Mouse (Mus musculus) E14TG2a.4 (cell line): ENCODE measurements around the gene Cbx1.

ENCODE experiments used
- H3K27me3 ChIP-seq: 2 replicates; pipeline ENCODE4 v1.6.1; 2014; ENCODE audit warnings: low read length, control low read depth; ENCODE audit not compliant: insufficient read depth
- H3K36me3 ChIP-seq: 2 replicates; pipeline ENCODE4 v1.6.1; 2014; ENCODE audit warnings: low read length, control low read depth; ENCODE audit not compliant: insufficient read depth
- H3K4me1 ChIP-seq: replicated peaks from 2 replicates; pipeline ENCODE4 v1.6.1; 2014; ENCODE audit warnings: low read depth, low read length, control low read depth
- H3K4me3 ChIP-seq: replicated peaks from 2 replicates; pipeline ENCODE4 v1.5.1; 2014; ENCODE audit warnings: mild to moderate bottlenecking, low read length
- H3K9me3 ChIP-seq: 2 replicates; pipeline ENCODE4 v1.6.1; 2014; ENCODE audit warnings: low read length, control low read depth
- CTCF ChIP-seq: conservative IDR thresholded peaks from 2 replicates; pipeline ENCODE4 v1.5.1; 2014; ENCODE audit warnings: low read length
- NANOG ChIP-seq: IDR thresholded peaks from 2 replicates; pipeline ENCODE4 v1.6.1; 2014; ENCODE audit warnings: borderline replicate concordance, low read length, mixed read lengths
- POU5F1 ChIP-seq: IDR thresholded peaks from 2 replicates; pipeline ENCODE4 v1.6.1; 2014; ENCODE audit warnings: low read length, borderline replicate concordance

Gene Cbx1

DNA sequence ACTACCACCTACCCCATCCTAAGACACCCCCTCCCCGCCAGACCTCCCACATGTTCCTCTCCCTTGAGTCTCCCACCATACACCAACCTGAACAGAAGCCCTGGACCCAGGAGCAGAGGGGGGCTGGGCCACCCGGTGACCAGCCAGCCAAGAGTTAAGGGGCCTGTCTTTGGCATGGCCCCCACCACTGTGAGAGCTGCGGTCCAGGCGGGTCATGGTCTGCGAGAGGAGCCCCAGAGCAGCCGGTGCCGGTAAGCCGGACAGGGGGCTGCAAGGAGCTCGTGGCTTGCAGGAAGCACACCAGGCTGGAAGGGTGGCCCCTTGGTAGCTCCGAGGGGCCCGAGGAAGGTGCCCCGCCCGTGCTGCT lies 34.5 kb downstream of the Cbx1 start:
- Histone ChIP-seq H3K4me1 (peaks cover 94% of the 10 kb centered on the region), H3K27me3 (no peaks in the 10 kb centered on the region), H3K9me3 (no peaks in the 10 kb centered on the region), H3K4me3 (peak overlapping the region; percentile 89), H3K36me3 (peaks cover 87% of the 10 kb centered on the region)
- no peak for TF ChIP-seq NANOG
- no peak for TF ChIP-seq POU5F1
- TF ChIP-seq CTCF: no peak

DNA sequence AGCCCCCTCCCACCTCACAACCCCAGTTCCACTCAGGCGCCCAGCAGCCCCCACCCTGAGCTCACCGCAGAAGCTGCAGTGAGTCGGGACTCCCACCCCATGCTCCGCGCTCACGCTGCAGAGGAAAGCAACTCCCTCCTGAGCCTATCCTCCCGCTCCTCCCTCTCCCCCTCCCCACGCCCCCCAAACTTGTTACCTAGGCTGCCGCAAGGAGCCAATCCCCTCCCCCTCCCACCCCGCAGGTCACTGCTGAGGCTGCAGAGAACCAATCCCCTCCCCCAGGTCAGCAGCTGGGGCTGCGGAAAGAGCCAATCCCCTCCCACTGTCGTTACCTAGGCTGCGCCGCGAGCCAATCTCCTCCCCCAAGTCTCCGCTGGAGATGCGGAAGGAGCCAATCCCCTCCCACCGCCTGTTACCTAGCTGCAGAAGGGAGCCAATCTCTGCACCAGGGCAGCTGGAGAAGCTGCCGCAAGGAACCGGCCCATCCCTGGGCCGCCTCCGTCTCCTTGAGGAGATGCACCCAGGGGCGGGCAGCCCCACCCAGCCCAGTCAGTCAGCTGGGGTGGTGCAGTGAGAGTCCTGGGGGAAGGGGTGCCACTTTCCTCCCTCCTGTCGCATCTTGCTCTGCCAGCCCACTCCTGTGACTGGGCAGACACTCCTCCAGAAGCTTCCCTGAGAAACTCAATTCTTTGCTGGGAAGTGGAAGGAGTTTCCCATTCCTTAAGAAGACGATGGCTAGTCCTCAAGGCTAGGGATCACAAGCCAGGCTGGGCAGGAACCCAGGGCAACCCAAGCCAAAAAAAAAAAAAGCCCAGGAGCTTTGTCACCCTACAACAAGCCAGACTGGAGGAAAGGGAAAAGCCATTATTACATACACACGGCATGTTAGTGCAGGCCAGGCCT lies 35.2 kb downstream of the Cbx1 start:
- no peaks in the 10 kb centered on the region for H3K9me3 ChIP-seq

DNA sequence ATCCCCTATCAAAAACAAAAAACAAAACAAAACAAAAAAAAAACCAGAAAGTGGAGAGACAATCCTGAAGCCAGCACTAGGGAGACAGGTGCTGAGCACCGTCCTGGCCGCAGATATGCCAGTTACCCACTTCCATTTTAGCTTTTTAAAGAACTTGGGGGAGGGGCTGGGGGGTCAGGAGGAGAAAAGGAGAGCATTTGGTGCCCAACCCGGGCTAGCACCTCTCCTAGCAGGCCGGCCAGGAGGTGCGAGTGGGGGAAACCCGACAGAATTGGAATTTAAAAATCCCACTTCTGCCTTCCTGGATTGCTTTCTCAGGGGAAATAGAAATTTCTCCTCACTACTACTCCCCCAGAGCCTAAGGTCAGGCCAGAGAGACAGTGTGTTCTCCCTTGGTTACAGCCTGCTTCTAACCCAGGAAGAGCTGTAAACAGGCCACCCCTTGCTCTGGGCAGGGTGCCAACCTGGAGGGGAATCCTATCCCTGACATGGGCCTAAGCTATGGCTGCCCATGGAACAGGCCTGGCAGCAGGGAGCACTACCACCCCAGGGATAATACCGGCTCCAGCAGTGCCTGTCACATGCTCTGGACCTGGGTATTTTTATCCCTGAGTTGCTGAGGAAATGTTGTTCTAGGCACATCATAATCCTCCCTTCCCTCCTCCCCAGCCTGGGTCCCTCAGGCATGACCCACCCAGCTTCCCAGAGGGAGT lies 36.0 kb downstream of the Cbx1 start:
- Histone ChIP-seq H3K9me3 (no peaks in the 10 kb centered on the region), H3K4me3 (peak overlapping the region; percentile 72), H3K4me1 (peaks cover 85% of the 10 kb centered on the region), H3K27me3 (no peaks in the 10 kb centered on the region), H3K36me3 (peaks cover 72% of the 10 kb centered on the region)
- TF ChIP-seq CTCF: no peak
- no peak for TF ChIP-seq NANOG
- TF ChIP-seq POU5F1: no peak

More for the DNA sequence above, 35.2 kb downstream of the Cbx1 start:
- H3K4me3 ChIP-seq: peak overlapping the region; percentile 89
- TF ChIP-seq NANOG (no peak), POU5F1 (no peak), CTCF (no peak)
- peaks cover 94% of the 10 kb centered on the region for H3K4me1 ChIP-seq
- H3K36me3 ChIP-seq: peaks cover 80% of the 10 kb centered on the region
- no peaks in the 10 kb centered on the region for H3K27me3 ChIP-seq

DNA sequence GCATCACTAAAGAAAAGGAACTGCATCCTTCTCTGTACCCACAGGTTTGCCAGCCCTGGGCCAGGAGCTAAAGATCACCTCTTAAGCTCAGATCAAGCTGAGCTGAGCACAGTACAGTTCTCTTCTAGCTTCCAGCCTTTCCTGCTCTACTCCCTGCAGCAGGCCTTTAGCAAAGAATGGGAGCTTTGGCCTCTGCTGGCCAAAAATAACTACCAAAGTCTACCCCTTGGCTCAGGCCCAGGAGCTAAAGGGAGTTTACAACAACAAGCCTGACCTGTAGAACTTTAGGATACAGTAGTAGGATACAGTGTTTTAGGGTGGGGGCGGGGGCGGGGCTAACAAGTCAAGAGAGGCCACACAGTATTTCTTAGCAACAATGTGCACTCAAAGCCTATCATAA lies 37.6 kb downstream of the Cbx1 start:
- no peaks in the 10 kb centered on the region for H3K27me3 ChIP-seq
- no peaks in the 10 kb centered on the region for H3K9me3 ChIP-seq
- peak overlapping the region; percentile 69 for H3K4me3 ChIP-seq
- peaks cover 56% of the 10 kb centered on the region for H3K36me3 ChIP-seq
- TF ChIP-seq NANOG (no peak), CTCF (no peak), POU5F1 (no peak)
- peaks cover 79% of the 10 kb centered on the region for H3K4me1 ChIP-seq

DNA sequence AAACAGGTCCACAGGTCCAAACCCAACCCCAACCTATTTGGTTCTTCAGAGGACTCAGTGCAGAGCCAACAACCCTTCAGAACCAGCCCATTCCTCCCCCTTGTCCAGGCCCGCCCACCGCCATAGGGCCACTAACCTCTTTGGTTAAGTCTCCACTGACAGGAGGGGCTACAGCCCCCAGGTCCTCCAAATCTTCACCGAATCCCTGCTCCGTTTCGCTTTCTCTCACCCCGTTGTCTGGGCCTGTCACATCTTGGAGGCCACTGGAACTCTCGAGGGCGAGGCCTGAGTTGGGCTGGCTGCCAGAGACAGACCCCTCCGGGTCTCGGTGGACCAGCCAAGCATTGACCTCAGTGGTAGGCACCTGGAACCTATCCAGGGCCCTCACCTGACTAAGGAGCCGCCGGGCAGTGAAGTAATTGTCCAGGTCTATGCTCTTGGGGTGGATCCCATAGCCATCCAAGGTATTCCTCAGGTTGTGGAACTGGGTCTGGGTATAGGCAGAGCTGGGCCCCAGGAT lies 38.2 kb downstream of the Cbx1 start:
- peak overlapping the region; percentile 69 for H3K4me3 ChIP-seq

DNA sequence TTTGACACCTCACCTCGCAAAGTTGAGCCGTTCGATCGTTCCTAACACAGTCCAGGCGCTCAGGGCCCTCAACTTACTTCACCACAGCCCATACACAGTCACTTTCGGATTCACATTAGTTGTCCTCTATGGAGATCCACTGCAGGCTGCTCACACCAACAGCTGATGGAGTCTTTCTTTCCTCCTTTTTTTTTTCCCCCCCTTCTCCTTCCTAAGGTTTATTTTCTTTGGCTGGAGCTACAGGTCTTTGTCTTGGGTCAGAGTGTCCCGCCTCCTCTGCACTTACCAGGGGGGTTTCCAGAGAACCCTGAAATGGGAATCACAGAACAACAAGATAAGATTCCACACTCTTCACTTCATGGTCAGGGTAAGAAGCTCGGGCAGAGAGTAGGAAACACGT lies 39.0 kb downstream of the Cbx1 start:
- Histone ChIP-seq H3K9me3 (no peaks in the 10 kb centered on the region), H3K36me3 (peaks cover 42% of the 10 kb centered on the region), H3K4me1 (peaks cover 72% of the 10 kb centered on the region), H3K4me3 (peak overlapping the region; percentile 69), H3K27me3 (no peaks in the 10 kb centered on the region)
- TF ChIP-seq POU5F1 (no peak), CTCF (no peak), NANOG (no peak)

More for the DNA sequence above, 38.2 kb downstream of the Cbx1 start:
- H3K4me1 ChIP-seq: peaks cover 76% of the 10 kb centered on the region
- H3K36me3 ChIP-seq: peaks cover 50% of the 10 kb centered on the region
- no peaks in the 10 kb centered on the region for H3K27me3 ChIP-seq
- no peaks in the 10 kb centered on the region for H3K9me3 ChIP-seq
- TF ChIP-seq NANOG: no peak
- no peak for TF ChIP-seq CTCF
- TF ChIP-seq POU5F1: no peak

DNA sequence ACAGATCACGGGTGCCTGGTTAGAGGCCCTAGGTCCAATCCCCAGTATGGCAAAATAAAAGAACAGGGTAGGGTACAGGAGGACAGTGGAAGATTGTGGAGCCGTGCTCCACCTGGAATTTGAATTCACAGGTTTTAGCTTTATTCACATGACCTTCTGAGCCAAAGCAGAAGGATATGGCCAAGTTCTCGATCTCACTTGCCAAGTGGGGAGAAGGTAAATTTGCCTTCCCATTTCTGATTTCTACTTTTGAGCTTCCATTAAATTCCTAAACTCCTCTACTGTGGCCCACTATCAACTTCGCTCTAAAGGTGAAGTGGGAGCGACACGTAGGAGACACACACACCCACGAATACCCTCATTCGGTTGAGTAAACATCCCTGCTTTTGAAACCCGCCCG lies 40.0 kb downstream of the Cbx1 start:
- peaks cover 72% of the 10 kb centered on the region for H3K4me1 ChIP-seq
- H3K36me3 ChIP-seq: peaks cover 37% of the 10 kb centered on the region
- H3K9me3 ChIP-seq: no peaks in the 10 kb centered on the region
- no peaks in the 10 kb centered on the region for H3K27me3 ChIP-seq
- TF ChIP-seq POU5F1 (no peak), CTCF (no peak), NANOG (no peak)
- peak overlapping the region; percentile 95 for H3K4me3 ChIP-seq

DNA sequence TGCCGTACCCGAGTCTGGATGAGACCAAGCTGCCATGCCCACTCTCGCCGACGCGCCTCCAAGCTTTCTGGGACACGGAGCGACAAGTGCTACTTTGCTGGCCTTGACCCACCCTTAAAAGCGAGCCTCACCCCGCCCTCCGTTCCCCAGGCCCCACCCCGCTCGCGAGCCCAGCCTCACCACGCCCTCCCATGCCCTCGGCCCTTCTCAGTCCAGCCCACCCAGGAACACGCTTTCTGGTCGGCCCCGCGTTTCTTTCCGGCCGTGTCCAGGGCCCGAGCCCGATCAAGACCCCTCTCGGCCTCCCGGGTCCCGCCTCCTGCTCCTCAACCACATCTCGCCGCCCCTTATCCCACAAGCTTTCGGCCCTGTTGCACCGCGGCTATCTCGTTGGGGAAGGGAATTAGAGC lies 40.5 kb downstream of the Cbx1 start:
- TF ChIP-seq CTCF (no peak), NANOG (no peak), POU5F1 (no peak)
- H3K4me1 ChIP-seq: peaks cover 74% of the 10 kb centered on the region
- peak overlapping the region; percentile 95 for H3K4me3 ChIP-seq
- no peaks in the 10 kb centered on the region for H3K9me3 ChIP-seq
- no peaks in the 10 kb centered on the region for H3K27me3 ChIP-seq
- H3K36me3 ChIP-seq: peaks cover 37% of the 10 kb centered on the region
